Mouse (Mus musculus) liver, postnatal 0 days (tissue): Measurements from ENCODE around the gene Otulin.

Experiments used
- CTCF ChIP-seq: sonication (generic); IDR thresholded peaks from 2 replicates; pipeline ENCODE4 v1.5.1; 2016; ENCODE audit warnings: antibody characterized with exemption, low read depth
- EP300 ChIP-seq: IDR thresholded peaks from 2 replicates; pipeline ENCODE4 v1.6.1; 2016; ENCODE audit warnings: antibody characterized with exemption, low read depth, mild to moderate bottlenecking

- no peak for TF ChIP-seq EP300
- no peak for TF ChIP-seq CTCF
Measured at GRCm38 (mm10) chr15:27580771-27581170, 49.7 kb downstream of the Otulin start.
